Mouse (Mus musculus): Measurements from ENCODE around the gene Nckap5. TPM values are rescaled to one million over a fixed set of nuclear protein-coding genes. Genes with fewer than 3 reads are reported as not detected.
"Not testable (repeated sequence)": the region's sequence is repeated elsewhere in the genome, so short reads cannot be mapped to it uniquely, and the experiment has no call there.

Gene Nckap5
- total RNA-seq, 2 experiments from 2014 or later = 5.6 to 7.2 TPM

- no peak for DNase-seq (ENCODE audit: low spot score in 2 of 2)
- intact Hi-C loops (cut with DNase I) = no loop called here
Measured at GRCm38 (mm10) chr1:126022959-126023358, 807.6 kb downstream of the Nckap5 start.

- DNase-seq (ENCODE audit: low spot score in 2 of 2); intact Hi-C loops (cut with DNase I): not testable (repeated sequence)
Measured at GRCm38 (mm10) chr1:126018654-126019053, 811.9 kb downstream of the Nckap5 start.

- intact Hi-C loops (cut with DNase I) = no loop called here
- DNase-seq (ENCODE audit: low spot score in 2 of 2) = no peak
Measured at GRCm38 (mm10) chr1:126011661-126012091, 818.9 kb downstream of the Nckap5 start.

- intact Hi-C loops (cut with DNase I) = no loop called here
- no peak for DNase-seq (ENCODE audit: low spot score in 2 of 2)
Measured at GRCm38 (mm10) chr1:126007571-126007970, 823.0 kb downstream of the Nckap5 start.

GRCm38 (mm10) chr1:126005672-126006071, 824.9 kb downstream of the Nckap5 start:
- intact Hi-C loops (cut with DNase I) = no loop called here
- no peak for DNase-seq (ENCODE audit: low spot score in 2 of 2)

- intact Hi-C loops (cut with DNase I) = no loop called here
- DNase-seq (ENCODE audit: low spot score in 2 of 2) = no peak
Measured at GRCm38 (mm10) chr1:125996540-125996939, 834.1 kb downstream of the Nckap5 start.

GRCm38 (mm10) chr1:125987803-125988202, 842.8 kb downstream of the Nckap5 start:
- DNase-seq (ENCODE audit: low spot score in 2 of 2) = peak; percentile 12 to 21
- intact Hi-C loops (cut with DNase I) = no loop called here

- no peak for DNase-seq (ENCODE audit: low spot score in 2 of 2)
- intact Hi-C loops (cut with DNase I) = no loop called here
Measured at GRCm38 (mm10) chr1:125984570-125984969, 846.0 kb downstream of the Nckap5 start.

- DNase-seq (ENCODE audit: low spot score in 2 of 2) = peak in 1 of 2 experiments; percentile 45
- intact Hi-C loops (cut with DNase I) = no loop called here
Measured at GRCm38 (mm10) chr1:125974649-125975048, 856.0 kb downstream of the Nckap5 start.

- DNase-seq (ENCODE audit: low spot score in 2 of 2) = no peak
- intact Hi-C loops (cut with DNase I) = no loop called here
Measured at GRCm38 (mm10) chr1:125971933-125972332, 858.7 kb downstream of the Nckap5 start.

GRCm38 (mm10) chr1:125967671-125968070, 862.9 kb downstream of the Nckap5 start:
- intact Hi-C loops (cut with DNase I) = no loop called here
- DNase-seq (ENCODE audit: low spot score in 2 of 2) = no peak

GRCm38 (mm10) chr1:125951026-125951425, 879.6 kb downstream of the Nckap5 start:
- intact Hi-C loops (cut with DNase I) = no loop called here
- DNase-seq (ENCODE audit: low spot score in 2 of 2) = no peak

GRCm38 (mm10) chr1:125949076-125949475, 881.5 kb downstream of the Nckap5 start:
- peak; percentile 11 to 14 for DNase-seq (ENCODE audit: low spot score in 2 of 2)
- intact Hi-C loops (cut with DNase I) = no loop called here

GRCm38 (mm10) chr1:125945136-125945535, 885.5 kb downstream of the Nckap5 start:
- intact Hi-C loops (cut with DNase I) = no loop called here
- peak; percentile 58 to 70 for DNase-seq (ENCODE audit: low spot score in 2 of 2)

GRCm38 (mm10) chr1:125943305-125943704, 887.3 kb downstream of the Nckap5 start:
- intact Hi-C loops (cut with DNase I) = no loop called here
- no peak for DNase-seq (ENCODE audit: low spot score in 2 of 2)

DNA sequence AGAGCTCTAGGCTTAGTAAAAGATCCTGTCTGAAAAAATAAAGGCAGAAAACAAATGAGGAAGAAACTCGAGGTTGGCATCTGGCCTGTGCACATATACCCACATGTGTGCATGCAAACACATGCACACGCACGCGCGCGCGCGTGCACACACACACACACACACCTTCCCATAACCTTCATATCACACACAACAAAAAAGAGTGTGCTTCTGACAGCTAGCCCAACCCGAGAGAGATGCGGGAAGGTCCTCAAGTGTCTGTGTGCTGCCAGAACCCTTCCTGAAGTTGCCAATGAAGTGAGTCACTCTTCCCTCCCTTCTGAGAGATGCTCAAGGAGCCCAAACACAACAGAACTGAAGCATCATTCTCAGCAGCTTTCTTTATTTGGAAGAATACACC, 905.1 kb downstream of the Nckap5 start:
- intact Hi-C loops (cut with DNase I) = no loop called here
- peak in 1 of 2 experiments; percentile 32 for DNase-seq (ENCODE audit: low spot score in 2 of 2)

GRCm38 (mm10) chr1:125923062-125923461, 907.5 kb downstream of the Nckap5 start:
- DNase-seq (ENCODE audit: low spot score in 2 of 2) = no peak
- intact Hi-C loops (cut with DNase I) = no loop called here

DNA sequence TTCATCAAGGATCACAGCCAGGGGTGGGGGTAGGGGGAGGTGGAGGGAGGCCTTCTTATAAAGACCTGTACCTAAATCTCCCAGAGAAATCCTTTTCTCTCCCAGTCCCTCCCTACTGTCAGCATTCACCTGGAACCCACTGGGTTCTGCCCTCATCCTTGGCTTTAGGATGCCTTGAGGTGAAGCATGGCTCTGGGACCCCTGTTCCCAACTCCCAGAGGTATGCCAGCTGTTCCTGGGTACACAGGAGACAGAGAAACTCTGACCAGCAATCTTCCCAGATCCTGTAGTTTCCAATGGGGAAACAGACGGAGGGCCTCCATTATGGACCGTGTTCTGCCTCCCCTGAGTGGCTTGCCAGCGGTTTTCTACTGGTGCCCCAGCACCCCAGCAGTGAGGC, 909.9 kb downstream of the Nckap5 start:
- no peak for DNase-seq (ENCODE audit: low spot score in 2 of 2)
- intact Hi-C loops (cut with DNase I) = no loop called here

DNA sequence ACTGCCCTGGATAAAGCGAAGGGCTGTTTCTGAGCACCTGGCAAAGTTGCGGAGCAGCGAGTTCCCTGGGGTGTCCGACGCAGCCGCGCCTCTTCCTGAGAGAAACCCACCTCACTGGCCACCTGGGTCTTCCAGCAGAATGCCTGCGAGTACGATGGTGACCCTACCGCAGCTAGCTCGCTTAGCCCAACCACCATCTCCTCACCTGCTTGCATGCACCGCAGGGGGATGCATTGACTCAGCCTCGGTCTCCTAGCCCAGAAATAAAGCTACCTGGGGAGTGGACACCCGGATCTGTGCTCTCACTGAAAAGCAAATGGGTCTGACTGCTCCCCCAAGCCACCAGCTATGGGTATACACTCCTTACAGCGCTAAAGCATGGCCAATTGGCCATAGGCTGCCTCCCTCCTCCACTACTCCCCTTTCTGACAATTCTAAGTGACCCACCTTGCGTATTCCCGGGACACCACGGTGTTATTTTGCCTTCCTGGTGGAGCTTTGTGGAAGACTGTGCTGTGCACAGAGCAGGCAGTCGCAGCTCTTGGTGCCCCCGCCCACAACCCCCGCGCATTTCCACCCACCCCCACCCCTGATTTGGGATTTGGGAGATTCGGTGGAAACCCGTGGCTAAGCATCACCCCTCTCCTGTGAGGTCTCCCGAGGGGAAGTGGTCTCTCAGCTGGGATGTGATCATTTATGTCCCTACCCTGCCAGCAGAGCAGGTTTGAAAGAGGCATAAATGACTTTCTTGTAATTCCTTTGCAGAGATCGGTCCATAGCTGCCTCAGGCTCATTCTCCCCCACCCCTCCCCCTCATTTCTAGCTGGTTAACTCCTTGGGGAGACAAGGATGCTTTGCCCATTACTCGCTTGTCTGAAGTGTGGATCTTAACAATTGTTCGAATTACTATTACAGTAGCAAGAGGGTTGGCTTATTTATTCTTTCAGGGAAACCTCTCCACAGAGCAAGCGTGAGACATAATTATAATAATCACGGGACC, 917.7 kb downstream of the Nckap5 start, which contains the start of gene Lypd1:
Gene Lypd1 (minus strand): TSS at position 501 of the 1,000 bp plus-strand sequence.
- intact Hi-C loops (cut with DNase I) = loop anchor here (2.0 to 5.0 kb wide), 2 partner anchors 121 to 518 kb away; no protein-coding TSS in a partner anchor
- peak in 1 of 2 experiments; percentile 12 for DNase-seq (ENCODE audit: low spot score in 2 of 2)

DNA sequence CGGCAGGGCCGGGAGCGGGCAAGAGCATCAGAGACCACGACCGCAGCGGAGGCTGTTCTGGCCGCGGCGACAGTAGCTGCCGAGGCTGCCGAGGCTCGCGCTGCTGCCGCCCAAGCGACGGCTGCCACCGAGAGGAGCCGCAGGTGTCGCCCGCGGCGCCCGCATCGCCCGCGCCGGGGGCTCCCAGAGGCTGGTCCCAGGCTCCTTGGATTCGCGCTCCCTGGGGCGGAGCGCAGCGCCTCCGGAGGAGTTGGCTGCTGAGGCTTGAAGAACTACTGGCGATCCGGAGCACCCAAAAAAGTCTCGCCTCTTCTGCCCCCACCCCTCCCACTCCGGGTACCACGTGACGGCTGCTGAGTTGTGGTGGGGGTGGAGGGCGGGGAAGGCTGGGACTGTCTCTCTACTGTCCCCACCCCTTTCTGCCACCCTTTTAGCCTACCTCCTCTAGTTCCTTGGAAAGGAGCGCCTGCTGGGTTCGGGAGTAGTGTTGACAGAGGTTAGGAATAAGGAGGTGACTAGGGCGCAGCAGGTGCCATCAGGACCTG, 918.6 kb downstream of the Nckap5 start:
- intact Hi-C loops (cut with DNase I) = loop anchor here (2.0 to 5.0 kb wide), 2 partner anchors 120 to 519 kb away; no protein-coding TSS in a partner anchor

More for the DNA sequence above, 918.6 kb downstream of the Nckap5 start:
- DNase-seq (ENCODE audit: low spot score in 2 of 2) = peak; percentile 56 to 68

Measured in left cerebral cortex, postnatal 25 days (tissue).